Mouse (Mus musculus) limb, embryonic 14.5 days (tissue): Measurements from ENCODE around the gene Dusp5. TPM values are rescaled to one million over a fixed set of nuclear protein-coding genes. Genes with fewer than 3 reads are reported as not detected.

Experiments used
- ATAC-seq: fragments of 200-750 bp; cut with Nextera tagmentation; 2 replicates; pipeline ENCODE4 v1.8.0; 2017; ENCODE audit warnings: low read depth, moderate number of reproducible peaks, moderate TSS enrichment; ENCODE audit not compliant: low FRiP score
- DNase-seq: peaks from one replicate; pipeline ENCODE4 v3.0.0-alpha.2; 2015; ENCODE audit warnings: low spot score
- H3K27ac ChIP-seq: fragments of 300-500 bp; sonication (generic); replicated peaks from 2 replicates; pipeline ENCODE4 v1.5.1; 2014; ENCODE audit warnings: low read depth, mild to moderate bottlenecking, low read length, moderate library complexity, mixed read lengths
- H3K27me3 ChIP-seq: fragments of 300-500 bp; sonication (generic); 2 replicates; pipeline ENCODE4 v1.6.1; 2014; ENCODE audit warnings: low read length, mixed read lengths; ENCODE audit not compliant: control insufficient read depth, insufficient read depth
- H3K36me3 ChIP-seq: fragments of 300-500 bp; sonication (generic); 2 replicates; pipeline ENCODE4 v1.6.1; 2014; ENCODE audit warnings: mild to moderate bottlenecking, low read length, moderate library complexity, mixed read lengths; ENCODE audit not compliant: control insufficient read depth, insufficient read depth
- H3K4me1 ChIP-seq: fragments of 300-500 bp; sonication (generic); 2 replicates; pipeline ENCODE4 v1.6.1; 2014; ENCODE audit warnings: antibody characterized with exemption, low read length, mixed read lengths; ENCODE audit not compliant: control insufficient read depth, insufficient read depth
- H3K4me2 ChIP-seq: fragments of 300-500 bp; sonication (generic); replicated peaks from 2 replicates; pipeline ENCODE4 v1.6.1; 2014; ENCODE audit warnings: low read depth, mild to moderate bottlenecking, low read length, moderate library complexity; ENCODE audit not compliant: severe bottlenecking
- H3K4me3 ChIP-seq: fragments of 300-500 bp; sonication (generic); replicated peaks from 2 replicates; pipeline ENCODE4 v1.5.1; 2014; ENCODE audit warnings: low read length
- H3K9ac ChIP-seq: fragments of 300-500 bp; sonication (generic); 2 replicates; pipeline ENCODE4 v1.6.1; 2014; ENCODE audit warnings: mild to moderate bottlenecking, low read depth, low read length, moderate library complexity; ENCODE audit not compliant: severe bottlenecking
- H3K9me3 ChIP-seq: fragments of 300-500 bp; sonication (generic); 2 replicates; pipeline ENCODE4 v1.6.1; 2016; ENCODE audit warnings: low read length; ENCODE audit not compliant: control insufficient read depth
- POLR2A ChIP-seq: fragments of 200-500 bp; IDR thresholded peaks from 2 replicates; pipeline ENCODE4 v1.8.0; 2012; ENCODE audit warnings: inconsistent platforms, mild to moderate bottlenecking, moderate library complexity, borderline replicate concordance; ENCODE audit not compliant: insufficient read depth, insufficient read length; ENCODE audit errors: extremely low read depth
- WGBS: fragments of 180-500 bp; shearing (Covaris S2); extraction: QIAGEN DNeasy Blood & Tissue Kit; methylation state at CpG from one replicate; pipeline ENCODE4 v1.1.7; 2014; 5-methylcytosine and 5-hydroxymethylcytosine counted together
- polyA plus RNA-seq, 2 experiments: library from polyadenylated mRNA; depleted of rRNA in 1 of 2; stranded (reverse) in 1 of 2; unstranded in 1 of 2; fragments of >200 nt; fragmentation: Nextera tagmentation in 1 of 2; extraction: Ambion mirVana in 1 of 2; gene quantifications; 2 replicates each; pipeline versions ENCODE4 v1.2.1 to v1.2.3; 2012 to 2014

Dusp5 gene
- polyA plus RNA-seq (2012; rRNA removed) (1.9 and 2.7 TPM in 2 replicates), polyA plus RNA-seq (2014; fragmentation: Nextera tagmentation; extraction: Ambion mirVana) (1.1 and 2.2 TPM in 2 replicates)

- 0 out of 2 replicates have a peak, but pooled peaks cover 8% of the 10 kb centered on the region for H3K4me1 ChIP-seq
- WGBS = under 1% methylated on average over 74 of the region's 84 CpGs
These were observed at the start of gene Dusp5 for GRCm38 (mm10) chr19:53528752-53529454. TSS of gene Dusp5 (plus strand) at chr19:53529109.

GRCm38 (mm10) chr19:53479590-53479989 is 49.3 kb upstream of the Dusp5 start:
- no peak for ATAC-seq

More at GRCm38 (mm10) chr19:53528752-53529454, at the start of gene Dusp5:
- Histone ChIP-seq H3K4me3 (peak within 1 kb of the TSS; percentile 69), H3K27ac (no peak within 1 kb of the TSS), H3K36me3 (no peaks in the 10 kb centered on the region), H3K4me2 (peak within 1 kb of the TSS; percentile 87), H3K9me3 (no peaks in the 10 kb centered on the region), H3K9ac (peak within 1 kb of the TSS; percentile 75), H3K27me3 (peaks cover 15% of the 10 kb centered on the region; the same call in 1 of the 2 replicates)
- DNase-seq (peak; percentile 96), ATAC-seq (peak; percentile 98)
- peak; percentile 57; the same call in 1 of the 2 replicates for TF ChIP-seq POLR2A

GRCm38 (mm10) chr19:53482093-53482492 is 46.8 kb upstream of the Dusp5 start:
- WGBS = 79% methylated on average over 6 of the region's 6 CpGs
- DNase-seq = no peak

More at GRCm38 (mm10) chr19:53479590-53479989, 49.3 kb upstream of the Dusp5 start:
- H3K36me3 ChIP-seq = no peaks in the 10 kb centered on the region
- H3K9ac ChIP-seq = no peak overlapping the region
- WGBS = 81% methylated on average over 8 of the region's 8 CpGs
- H3K4me1 ChIP-seq = no peaks in the 10 kb centered on the region
- no peaks in the 10 kb centered on the region for H3K9me3 ChIP-seq
- no peaks in the 10 kb centered on the region for H3K27me3 ChIP-seq
- no peak overlapping the region for H3K27ac ChIP-seq
- TF ChIP-seq POLR2A = no peak
- no peak overlapping the region for H3K4me2 ChIP-seq
- no peak overlapping the region for H3K4me3 ChIP-seq
- DNase-seq = no peak

GRCm38 (mm10) chr19:53482527-53482926 is 46.4 kb upstream of the Dusp5 start:
- Histone ChIP-seq H3K36me3 (no peaks in the 10 kb centered on the region), H3K9ac (no peak overlapping the region), H3K4me3 (no peak overlapping the region), H3K27ac (no peak overlapping the region), H3K9me3 (no peaks in the 10 kb centered on the region), H3K4me1 (no peaks in the 10 kb centered on the region), H3K27me3 (no peaks in the 10 kb centered on the region), H3K4me2 (no peak overlapping the region)
- no peak for TF ChIP-seq POLR2A
- no peak for DNase-seq
- ATAC-seq = no peak
- 74% methylated on average over 5 of the region's 5 CpGs for WGBS

More at GRCm38 (mm10) chr19:53482093-53482492, 46.8 kb upstream of the Dusp5 start:
- H3K4me1 ChIP-seq = no peaks in the 10 kb centered on the region
- no peaks in the 10 kb centered on the region for H3K27me3 ChIP-seq
- no peak overlapping the region for H3K27ac ChIP-seq
- no peaks in the 10 kb centered on the region for H3K36me3 ChIP-seq
- no peak for TF ChIP-seq POLR2A
- no peaks in the 10 kb centered on the region for H3K9me3 ChIP-seq
- ATAC-seq = no peak
- H3K9ac ChIP-seq = no peak overlapping the region
- H3K4me3 ChIP-seq = no peak overlapping the region
- H3K4me2 ChIP-seq = no peak overlapping the region

- Histone ChIP-seq H3K4me2 (no peak overlapping the region), H3K9me3 (no peaks in the 10 kb centered on the region), H3K4me3 (no peak overlapping the region), H3K27ac (no peak overlapping the region), H3K4me1 (no peaks in the 10 kb centered on the region), H3K27me3 (no peaks in the 10 kb centered on the region), H3K36me3 (no peaks in the 10 kb centered on the region), H3K9ac (no peak overlapping the region)
- ATAC-seq (no peak), DNase-seq (no peak)
- TF ChIP-seq POLR2A = no peak
- 82% methylated on average over 8 of the region's 8 CpGs for WGBS
These were observed 44.9 kb upstream of the Dusp5 start for GRCm38 (mm10) chr19:53483984-53484383.
